Mouse (Mus musculus) liver, adult 2 months (tissue): ENCODE data around the gene Frmd4a.

Experiments
- CTCF ChIP-seq: fragments of 200-500 bp; IDR thresholded peaks from 2 replicates; pipeline ENCODE4 v1.5.1; 2011; ENCODE audit warnings: low read depth, low read length, control low read depth
- POLR2A ChIP-seq: fragments of 200-500 bp; IDR thresholded peaks from 2 replicates; pipeline ENCODE4 v1.6.1; 2011; ENCODE audit warnings: low read length, control low read depth; ENCODE audit not compliant: insufficient read depth; ENCODE audit errors: extremely low read depth

GRCm38 (mm10) chr2:4517553-4518125 is 500.1 kb downstream of the Frmd4a start:
- TF ChIP-seq POLR2A (no peak), CTCF (no peak)
